8 mouse cellular contexts compared by ENCODE assay signal in genomic region chr17:88529519-88530235, GRCm38 (mm10). TPM values are rescaled to one million over a fixed set of nuclear protein-coding genes. Genes with fewer than 3 reads are reported as not detected.
DNase-seq lines count a peak whose midpoint lies in the region; ATAC-seq and TF ChIP-seq lines count a peak whose summit lies in the region.

Gene Ppp1r21 (plus strand): TSS chr17:88530118.

- peak; percentile 97 for DNase-seq in gastrocnemius, adult 8-10 months (ENCODE audit: low spot score in 2 of 2)
- DNase-seq in hindlimb bud, embryonic 11.5 days (ENCODE audit: extremely low spot score, low read depth, low spot score) = peak; percentile 84
- DNase-seq in left cerebral cortex, adult 8-10 months (ENCODE audit: low spot score in 2 of 2) = peak; percentile 87 to 98
- DNase-seq in right cerebral cortex, postnatal 10 days (ENCODE audit: low spot score in 2 of 2) = peak; percentile 99
- peak; percentile 97 for DNase-seq in urinary bladder, postnatal 25 days (ENCODE audit: low spot score)

- H3K27me3 ChIP-seq in megakaryocyte, embryonic 14.5 days (replicated peaks) = no peaks in the 10 kb centered on the region

- ATAC-seq in activated CD4-positive, CD25-positive, alpha-beta regulatory T cell, adult 4 months = peak; percentile 84

- H3K36me3 ChIP-seq in megakaryocyte, embryonic 14.5 days (replicated peaks; ENCODE audit: low read length) = peaks cover 2% of the 10 kb centered on the region

- peak within 1 kb of the TSS; percentile 66 for H3K27ac ChIP-seq in cortical plate, adult 2 months (ENCODE audit: insufficient read depth, low read length)

- H3K4me1 ChIP-seq in cortical plate, adult 2 months (ENCODE audit: control insufficient read depth, insufficient read depth, low read length) = peaks cover 6% of the 10 kb centered on the region; the same call in 1 of the 2 replicates
- H3K4me1 ChIP-seq in megakaryocyte, embryonic 14.5 days = peaks cover 29% of the 10 kb centered on the region

- H3K9me3 ChIP-seq in megakaryocyte, embryonic 14.5 days = no peaks in the 10 kb centered on the region

- H3K4me3 ChIP-seq in cortical plate, adult 2 months (ENCODE audit: insufficient read depth, low read length) = peak within 1 kb of the TSS; percentile 74
- H3K4me3 ChIP-seq in megakaryocyte, embryonic 14.5 days (replicated peaks) = peak within 1 kb of the TSS; percentile 92

- TF ChIP-seq CTCF in cortical plate, adult 2 months (IDR thresholded peaks at IDR 0.05; ENCODE audit: extremely low read depth, insufficient read depth, low read length) = no peak

- TF ChIP-seq POLR2A in cortical plate, adult 2 months (IDR thresholded peaks at IDR 0.05; ENCODE audit: extremely low read depth, insufficient read depth, low read length) = peak; percentile 88

RNA-seq across cellular contexts. Expression of gene Ppp1r21, which starts in this region (rescaled TPM):
- 10 to 100 TPM; 21.8 to 34.3 TPM for polyA plus RNA-seq in activated CD4-positive, CD25-positive, alpha-beta regulatory T cell, adult 4 months (2017; shearing (Covaris generic))
- polyA plus RNA-seq in cortical plate, adult 2 months (2012; rRNA removed) = 82.2 and 86.6 TPM in 2 replicates
- total RNA-seq in gastrocnemius, adult 8-10 months (2022) = 1 to 10 TPM; 5.5 to 6.8 (median 6.0) TPM
- total RNA-seq in left cerebral cortex, adult 8-10 months (2022) = 10 to 100 TPM; 78.4 to 85.9 (median 82.3) TPM
- polyA plus RNA-seq in megakaryocyte, embryonic 14.5 days (2012; ENCODE audit: insufficient read depth, low replicate concordance) = 4.6 TPM in 1 of 2 replicates, not detected in the other

Comparison
In these comparisons a context has a peak if more than half of its experiments do, and no peak if none do; other contexts are left out.
1. Peak in every context shown above with its lines: DNase-seq, ATAC-seq, H3K4me3 ChIP-seq and H3K27ac ChIP-seq.
2. RNA of gene Ppp1r21 (total RNA-seq): 78.4 to 85.9 TPM in left cerebral cortex, adult 8-10 months; 5.5 to 6.8 TPM in gastrocnemius, adult 8-10 months; every median in the first group is over 10 times any median in the second.